Mouse (Mus musculus) macrophage (primary cell): ENCODE data around the gene Synj2bp. TPM values are rescaled to one million over a fixed set of nuclear protein-coding genes. Genes with fewer than 3 reads are reported as not detected.

Experiments
- polyA plus RNA-seq: library from polyadenylated mRNA; stranded (reverse); fragments of 250-400 nt; gene quantifications from 3 replicates; pipeline ENCODE4 v1.2.4, GENCODE M21; 2018; ENCODE audit warnings: inconsistent platforms

Gene Synj2bp
- polyA plus RNA-seq, 1 experiment from 2014 or later: 32.5 TPM

Other genes with a start within 250 kb of the Synj2bp start
- gene Slc8a3, start 199.7 kb downstream of the Synj2bp start, polyA plus RNA-seq: not detected in 3 replicates
- 0.24 to 0.38 TPM (median 0.27 TPM) in 3 replicates for gene Gm4787, start 153.4 kb downstream of the Synj2bp start, polyA plus RNA-seq
- 0.24 to 0.29 TPM (median 0.25 TPM) in 3 replicates for gene Adam4, start 111.0 kb downstream of the Synj2bp start, polyA plus RNA-seq
- gene Cox16, start 47.8 kb downstream of the Synj2bp start, polyA plus RNA-seq: 69.6 to 85.4 TPM (median 80.5 TPM) in 3 replicates
- 3.1 to 6.0 TPM (median 4.3 TPM) in 3 replicates for gene Gm20498, start within 50 bp of the Synj2bp start, polyA plus RNA-seq
- 0.04 TPM in 1 of 3 replicates, not detected in the others for gene Adam21, start 35.6 kb upstream of the Synj2bp start, polyA plus RNA-seq
- gene Med6, start 62.1 kb upstream of the Synj2bp start, polyA plus RNA-seq: 26.4 to 35.2 TPM (median 31.3 TPM) in 3 replicates
- gene Ttc9, start 98.3 kb upstream of the Synj2bp start, polyA plus RNA-seq: 0.20 TPM in 1 of 3 replicates, not detected in the others
- gene Map3k9, start 248.3 kb upstream of the Synj2bp start, polyA plus RNA-seq: 2.1 to 3.5 TPM (median 2.4 TPM) in 3 replicates